Mouse (Mus musculus): ENCODE results near the gene Acmsd.

- no peak for TF ChIP-seq CTCF (IDR thresholded peaks at IDR 0.05; ENCODE audit: control insufficient read depth, insufficient read depth, insufficient replicate concordance, low read depth, low read length)
- no peak for TF ChIP-seq POLR2A (IDR thresholded peaks at IDR 0.05; ENCODE audit: control insufficient read depth, low read depth, low read length)
Observed at GRCm38 (mm10) chr1:127750401-127751102, 21.3 kb downstream of the Acmsd start.

Data from testis, adult 2 months (tissue).